ENCODE assay signal across 7 mouse cellular contexts in the genomic region with DNA sequence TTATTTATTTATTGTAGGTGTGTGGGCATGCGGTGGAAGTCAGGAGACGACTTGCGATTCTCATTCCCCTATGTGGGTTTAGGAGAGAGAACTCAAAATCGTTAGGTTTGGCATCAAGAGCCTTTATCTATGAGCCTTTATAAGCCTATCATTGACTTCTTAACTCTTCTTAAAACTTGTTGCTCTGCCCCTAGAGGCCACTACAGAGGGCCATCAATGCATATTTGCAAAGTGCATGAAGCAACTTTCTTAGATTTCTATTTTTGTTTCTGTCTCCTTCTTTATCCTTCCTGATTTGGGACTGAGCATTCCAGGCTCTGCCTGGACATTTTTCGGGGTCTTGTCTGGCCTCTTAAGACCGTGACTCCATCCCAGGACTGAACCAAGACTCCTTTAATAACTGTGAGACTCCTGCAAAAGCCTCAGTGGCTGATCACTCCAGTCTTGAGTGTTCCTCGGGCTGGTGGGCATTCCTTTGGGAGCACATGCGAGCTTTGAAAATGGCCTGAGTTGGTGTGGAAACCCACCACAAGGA. TPM values are rescaled to one million over a fixed set of nuclear protein-coding genes. Genes with fewer than 3 reads are reported as not detected.
DNase-seq lines count a peak whose midpoint lies in the region; ATAC-seq lines count a peak whose summit lies in the region.

No protein-coding gene starts in this region.

- H3K4me3 ChIP-seq in embryonic facial prominence, embryonic 14.5 days (ENCODE audit: low read depth, low read length), result peak overlapping the region; percentile 93
- peak overlapping the region; percentile 59 for H3K4me3 ChIP-seq in midbrain, embryonic 13.5 days (replicated peaks)

- H3K27me3 ChIP-seq in embryonic facial prominence, embryonic 14.5 days (replicated peaks; ENCODE audit: control insufficient read depth, insufficient read depth, low read length), result no peaks in the 10 kb centered on the region
- H3K27me3 ChIP-seq in midbrain, embryonic 13.5 days, result 0 out of 2 replicates have a peak, but pooled peaks cover 5% of the 10 kb centered on the region

- peaks cover 4% of the 10 kb centered on the region; the same call in 1 of the 2 replicates for H3K36me3 ChIP-seq in embryonic facial prominence, embryonic 14.5 days (ENCODE audit: control insufficient read depth, insufficient read depth, low read length)
- H3K36me3 ChIP-seq in midbrain, embryonic 13.5 days, result no peaks in the 10 kb centered on the region

- H3K9me3 ChIP-seq in embryonic facial prominence, embryonic 14.5 days (ENCODE audit: control insufficient read depth, low read length), result no peaks in the 10 kb centered on the region
- H3K9me3 ChIP-seq in midbrain, embryonic 13.5 days, result no peaks in the 10 kb centered on the region

- H3K9ac ChIP-seq in embryonic facial prominence, embryonic 14.5 days (ENCODE audit: low read depth, low read length), result peak overlapping the region; percentile 95; the same call in 1 of the 2 replicates
- no peak overlapping the region for H3K9ac ChIP-seq in midbrain, embryonic 13.5 days (replicated peaks)

- 18% methylated on average over 8 of the region's 8 CpGs for WGBS in embryonic facial prominence, embryonic 14.5 days
- WGBS in midbrain, embryonic 13.5 days, result 23% methylated on average over 8 of the region's 8 CpGs

- peak overlapping the region; percentile 71 for H3K4me2 ChIP-seq in embryonic facial prominence, embryonic 14.5 days (ENCODE audit: low read depth, low read length)
- H3K4me2 ChIP-seq in midbrain, embryonic 13.5 days (replicated peaks), result peak overlapping the region; percentile 71

- DNase-seq in thymus, postnatal 0 days (ENCODE audit: low spot score), result peak; percentile 44
- DNase-seq in thymus, postnatal 14 days, result no peak
- peak; percentile 47 for DNase-seq in embryonic facial prominence, embryonic 14.5 days (ENCODE audit: low spot score)
- DNase-seq in kidney, postnatal 10 days, result peak; percentile 35
- no peak for DNase-seq in layer of hippocampus, postnatal 14 days (ENCODE audit: low spot score in 2 of 2)
- no peak for DNase-seq in frontal cortex, postnatal 14 days (ENCODE audit: low spot score in 2 of 2)

- peak overlapping the region; percentile 94; the same call in 1 of the 2 replicates for H3K27ac ChIP-seq in embryonic facial prominence, embryonic 14.5 days (replicated peaks; ENCODE audit: low read depth, low read length)
- no peak overlapping the region for H3K27ac ChIP-seq in midbrain, embryonic 13.5 days

- peaks cover 12% of the 10 kb centered on the region for H3K4me1 ChIP-seq in embryonic facial prominence, embryonic 14.5 days (ENCODE audit: control insufficient read depth, insufficient read depth, low read length)
- H3K4me1 ChIP-seq in midbrain, embryonic 13.5 days (replicated peaks), result peaks cover 12% of the 10 kb centered on the region

- no peak for ATAC-seq in embryonic facial prominence, embryonic 14.5 days (ENCODE audit: low read depth)
- ATAC-seq in midbrain, embryonic 13.5 days, result no peak

RNA-seq across cellular contexts. Expression of gene Swap70, which starts 0.4 kb away (rescaled TPM):
- polyA plus RNA-seq in thymus, postnatal 0 days (2015; fragmentation: Nextera tagmentation; extraction: Ambion mirVana), result 24.7 and 25.5 TPM in 2 replicates
- 29.1 and 29.2 TPM in 2 replicates for polyA plus RNA-seq in embryonic facial prominence, embryonic 14.5 days (2014; fragmentation: Nextera tagmentation; extraction: Ambion mirVana)
- polyA plus RNA-seq in midbrain, embryonic 13.5 days (2015; fragmentation: Nextera tagmentation; extraction: Ambion mirVana), result 10.2 TPM in 2 replicates
- total RNA-seq in layer of hippocampus, postnatal 14 days (2021), result 10 to 100 TPM; 12.1 to 14.6 TPM

Comparison
In these comparisons a context has a peak if more than half of its experiments do, and no peak if none do; other contexts are left out.
1. DNase-seq: peak in thymus, postnatal 0 days (single experiment), embryonic facial prominence, embryonic 14.5 days (single experiment) and kidney, postnatal 10 days (single experiment); none in thymus, postnatal 14 days (single experiment), layer of hippocampus, postnatal 14 days (0 of 2) and frontal cortex, postnatal 14 days (0 of 2).